ENCODE assay signal across 10 mouse cellular contexts in genomic region chr13:72198341-72199105, GRCm38 (mm10).
A peak's percentile ranks its signal among the peaks of the same experiment; 100 is the strongest.
DNase-seq lines count a peak whose midpoint lies in the region; ATAC-seq and TF ChIP-seq lines count a peak whose summit lies in the region.
"Had no signal": no experiment of that assay in that cellular context is flagged by ENCODE, and none has a peak within 500 bp of the region (broad histone marks: within the 10 kb centered on the region; RNA-seq: fewer than 3 reads in every experiment).

No protein-coding gene starts in this region.

- TF ChIP-seq CTCF in liver, postnatal 0 days (IDR thresholded peaks at IDR 0.05; ENCODE audit: low read depth), result no peak
- TF ChIP-seq CTCF in heart, postnatal 0 days (IDR thresholded peaks at IDR 0.05; ENCODE audit: low read depth), result no peak
- no peak for TF ChIP-seq CTCF in stomach, postnatal 0 days (IDR thresholded peaks at IDR 0.05; ENCODE audit: low read depth)

- no peak for ATAC-seq in liver, postnatal 0 days
- ATAC-seq in heart, postnatal 0 days (ENCODE audit: insufficient read depth, low read depth), result peak; percentile 73
- ATAC-seq in limb, embryonic 11.5 days (ENCODE audit: insufficient number of reproducible peaks, low FRiP score, low TSS enrichment, low read depth), result no peak
- peak; percentile 53; the same call in 1 of the 2 replicates for ATAC-seq in stomach, postnatal 0 days (ENCODE audit: low FRiP score, low TSS enrichment)

- H3K27ac ChIP-seq in liver, postnatal 0 days (ENCODE audit: low read depth), result no peak overlapping the region
- H3K27ac ChIP-seq in heart, postnatal 0 days (ENCODE audit: low read depth), result 0 out of 2 replicates have a peak overlapping the region, but pooled peaks have one; percentile 28
- H3K27ac ChIP-seq in limb, embryonic 11.5 days (replicated peaks; ENCODE audit: low read depth, low read length), result no peak overlapping the region
- no peak overlapping the region for H3K27ac ChIP-seq in stomach, postnatal 0 days (replicated peaks)

- no peaks in the 10 kb centered on the region for H3K27me3 ChIP-seq in liver, postnatal 0 days (ENCODE audit: insufficient read depth, low read length)
- H3K27me3 ChIP-seq in heart, postnatal 0 days (ENCODE audit: control insufficient read depth, insufficient read depth, low read length), result no peaks in the 10 kb centered on the region
- no peaks in the 10 kb centered on the region for H3K27me3 ChIP-seq in limb, embryonic 11.5 days (ENCODE audit: control insufficient read depth, insufficient read depth, low read length)
- H3K27me3 ChIP-seq in stomach, postnatal 0 days (ENCODE audit: control insufficient read depth, insufficient read depth, low read length), result no peaks in the 10 kb centered on the region

- DNase-seq in liver (peak; percentile 3), adipocyte (ENCODE audit: low spot score) (no peak)
- no peak for DNase-seq in liver, postnatal 0 days
- peak; percentile 51 for DNase-seq in heart, postnatal 0 days (ENCODE audit: low spot score)
- peak; percentile 40 for DNase-seq in limb, embryonic 11.5 days (ENCODE audit: low spot score)
- DNase-seq in stomach, postnatal 0 days (ENCODE audit: low spot score), result peak; percentile 21
- DNase-seq in spleen, postnatal 36 days (ENCODE audit: low spot score in 2 of 2), result no peak
- DNase-seq in cerebellum, adult 11-12 months, result no peak
- DNase-seq: gastrocnemius, postnatal 25 days had no signal

- no peak overlapping the region for H3K9ac ChIP-seq in liver, postnatal 0 days (replicated peaks)
- no peak overlapping the region for H3K9ac ChIP-seq in heart, postnatal 0 days (replicated peaks; ENCODE audit: low read depth, low read length)
- no peak overlapping the region for H3K9ac ChIP-seq in limb, embryonic 11.5 days (ENCODE audit: low read length)
- no peak overlapping the region for H3K9ac ChIP-seq in stomach, postnatal 0 days (ENCODE audit: low read length)

- no peaks in the 10 kb centered on the region for H3K9me3 ChIP-seq in liver, postnatal 0 days (ENCODE audit: low read length)
- no peaks in the 10 kb centered on the region for H3K9me3 ChIP-seq in heart, postnatal 0 days (replicated peaks; ENCODE audit: control insufficient read depth, low read length)
- H3K9me3 ChIP-seq in limb, embryonic 11.5 days (ENCODE audit: control insufficient read depth, low read length), result no peaks in the 10 kb centered on the region
- no peaks in the 10 kb centered on the region for H3K9me3 ChIP-seq in stomach, postnatal 0 days (ENCODE audit: control insufficient read depth, low read length)

- WGBS in liver, postnatal 0 days (ENCODE audit: insufficient replicate concordance), result 74% methylated on average over 22 of the region's 22 CpGs
- 21% methylated on average over 22 of the region's 22 CpGs for WGBS in heart, postnatal 0 days
- 42% methylated on average over 22 of the region's 22 CpGs for WGBS in limb, embryonic 11.5 days
- WGBS in stomach, postnatal 0 days, result 47% methylated on average over 22 of the region's 22 CpGs

- no peaks in the 10 kb centered on the region for H3K4me1 ChIP-seq in liver, postnatal 0 days (ENCODE audit: insufficient read depth)
- H3K4me1 ChIP-seq in heart, postnatal 0 days (ENCODE audit: control insufficient read depth, insufficient read depth), result peaks cover 16% of the 10 kb centered on the region
- H3K4me1 ChIP-seq in limb, embryonic 11.5 days (ENCODE audit: control insufficient read depth, insufficient read depth, low read length), result no peaks in the 10 kb centered on the region
- H3K4me1 ChIP-seq in stomach, postnatal 0 days (replicated peaks; ENCODE audit: control insufficient read depth, insufficient read depth), result no peaks in the 10 kb centered on the region

- no peak overlapping the region for H3K4me3 ChIP-seq in liver, postnatal 0 days (ENCODE audit: low read depth, low read length)
- H3K4me3 ChIP-seq in heart, postnatal 0 days (ENCODE audit: low read depth, low read length), result no peak overlapping the region
- no peak overlapping the region for H3K4me3 ChIP-seq in limb, embryonic 11.5 days (ENCODE audit: low read depth, low read length)
- no peak overlapping the region for H3K4me3 ChIP-seq in stomach, postnatal 0 days (ENCODE audit: low read depth, low read length)

- no peak for TF ChIP-seq EP300 in liver, postnatal 0 days (IDR thresholded peaks at IDR 0.05; ENCODE audit: low read depth)
- TF ChIP-seq EP300 in heart, postnatal 0 days (IDR thresholded peaks at IDR 0.05; ENCODE audit: low read depth), result no peak
- no peak for TF ChIP-seq EP300 in stomach, postnatal 0 days (optimal IDR thresholded peaks at IDR 0.05)

- H3K4me2 ChIP-seq in liver, postnatal 0 days (ENCODE audit: low read depth, low read length), result no peak overlapping the region
- peak overlapping the region; percentile 32 for H3K4me2 ChIP-seq in heart, postnatal 0 days (ENCODE audit: low read depth, low read length)
- H3K4me2 ChIP-seq in limb, embryonic 11.5 days (ENCODE audit: low read depth, severe bottlenecking), result no peak overlapping the region
- H3K4me2 ChIP-seq in stomach, postnatal 0 days (replicated peaks; ENCODE audit: low read depth), result no peak overlapping the region

- no peaks in the 10 kb centered on the region for H3K36me3 ChIP-seq in liver, postnatal 0 days (replicated peaks; ENCODE audit: insufficient read depth, low read length)
- no peaks in the 10 kb centered on the region for H3K36me3 ChIP-seq in heart, postnatal 0 days (replicated peaks; ENCODE audit: control insufficient read depth, insufficient read depth, low read length)
- no peaks in the 10 kb centered on the region for H3K36me3 ChIP-seq in limb, embryonic 11.5 days (ENCODE audit: control insufficient read depth, insufficient read depth, low read length)
- H3K36me3 ChIP-seq in stomach, postnatal 0 days (ENCODE audit: control insufficient read depth, insufficient read depth, low read length), result no peaks in the 10 kb centered on the region
- H3K36me3 ChIP-seq: G1E had no signal

Comparison
In these comparisons a context has a peak if more than half of its experiments do, and no peak if none do; other contexts are left out.
1. DNase-seq: peak in liver (single experiment), heart, postnatal 0 days (single experiment), limb, embryonic 11.5 days (single experiment) and stomach, postnatal 0 days (single experiment); none in liver, postnatal 0 days (single experiment), spleen, postnatal 36 days (0 of 2), cerebellum, adult 11-12 months (single experiment) and adipocyte (single experiment).
2. ATAC-seq: peak in heart, postnatal 0 days (single experiment) and stomach, postnatal 0 days (single experiment); none in liver, postnatal 0 days (single experiment) and limb, embryonic 11.5 days (single experiment).